Mouse (Mus musculus) testis, adult 2 months (tissue): ENCODE data around the gene Calm3.

Experiments used
- CTCF ChIP-seq: fragments of 200-500 bp; IDR thresholded peaks from 2 replicates; pipeline ENCODE4 v1.5.1; 2012; ENCODE audit warnings: low read depth, mild to moderate bottlenecking, inconsistent platforms, low read length, moderate library complexity; ENCODE audit not compliant: control insufficient read depth, insufficient read depth, insufficient replicate concordance
- POLR2A ChIP-seq: fragments of 200-500 bp; IDR thresholded peaks from 2 replicates; pipeline ENCODE4 v1.6.1; 2012; ENCODE audit warnings: low read depth, mild to moderate bottlenecking, inconsistent platforms, low read length, moderate library complexity; ENCODE audit not compliant: control insufficient read depth

DNA sequence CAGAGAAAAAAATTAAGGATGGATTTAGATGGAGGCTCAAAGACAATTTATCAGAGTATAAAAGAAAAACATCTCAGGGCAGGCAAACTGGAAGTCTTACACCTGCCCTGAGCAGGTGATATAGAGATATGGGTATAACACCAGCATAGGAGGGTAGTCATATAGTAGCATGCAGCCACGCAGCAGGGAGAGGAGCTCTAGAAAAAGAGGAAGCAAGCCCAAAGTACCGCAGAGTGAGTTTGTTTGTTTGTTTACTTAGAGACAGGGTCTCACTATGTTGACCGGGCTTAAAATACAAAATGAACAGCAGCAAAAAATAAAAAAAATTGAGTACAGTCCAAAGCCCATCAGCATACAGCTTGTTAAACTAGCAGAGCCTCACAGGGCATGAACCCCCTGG, 47.2 kb upstream of the Calm3 start:
- TF ChIP-seq POLR2A (no peak), CTCF (no peak)
